Mouse (Mus musculus) neutrophil, adult 5-6 weeks (primary cell): ENCODE results near the gene Nudt10. TPM values are rescaled to one million over a fixed set of nuclear protein-coding genes. Genes with fewer than 3 reads are reported as not detected.
"Not testable (repeated sequence)": the region's sequence is repeated elsewhere in the genome, so short reads cannot be mapped to it uniquely, and the experiment has no call there.

ENCODE experiments used
- ATAC-seq: fragments of 151-379, 151-347 bp; 2 replicates; pipeline ENCODE4 v1.8.0; 2017; ENCODE audit warnings: mild to moderate bottlenecking, moderate TSS enrichment; ENCODE audit not compliant: insufficient number of reproducible peaks, poor library complexity, low FRiP score, severe bottlenecking; ENCODE audit errors: extremely low read depth
- total RNA-seq: library from RNA; stranded (forward); fragments of 200-1000 nt; gene quantifications from 2 replicates; pipeline ENCODE4 v1.2.3, GENCODE M21; 2017

Nudt10 gene
- not detected in 2 replicates for total RNA-seq

DNA sequence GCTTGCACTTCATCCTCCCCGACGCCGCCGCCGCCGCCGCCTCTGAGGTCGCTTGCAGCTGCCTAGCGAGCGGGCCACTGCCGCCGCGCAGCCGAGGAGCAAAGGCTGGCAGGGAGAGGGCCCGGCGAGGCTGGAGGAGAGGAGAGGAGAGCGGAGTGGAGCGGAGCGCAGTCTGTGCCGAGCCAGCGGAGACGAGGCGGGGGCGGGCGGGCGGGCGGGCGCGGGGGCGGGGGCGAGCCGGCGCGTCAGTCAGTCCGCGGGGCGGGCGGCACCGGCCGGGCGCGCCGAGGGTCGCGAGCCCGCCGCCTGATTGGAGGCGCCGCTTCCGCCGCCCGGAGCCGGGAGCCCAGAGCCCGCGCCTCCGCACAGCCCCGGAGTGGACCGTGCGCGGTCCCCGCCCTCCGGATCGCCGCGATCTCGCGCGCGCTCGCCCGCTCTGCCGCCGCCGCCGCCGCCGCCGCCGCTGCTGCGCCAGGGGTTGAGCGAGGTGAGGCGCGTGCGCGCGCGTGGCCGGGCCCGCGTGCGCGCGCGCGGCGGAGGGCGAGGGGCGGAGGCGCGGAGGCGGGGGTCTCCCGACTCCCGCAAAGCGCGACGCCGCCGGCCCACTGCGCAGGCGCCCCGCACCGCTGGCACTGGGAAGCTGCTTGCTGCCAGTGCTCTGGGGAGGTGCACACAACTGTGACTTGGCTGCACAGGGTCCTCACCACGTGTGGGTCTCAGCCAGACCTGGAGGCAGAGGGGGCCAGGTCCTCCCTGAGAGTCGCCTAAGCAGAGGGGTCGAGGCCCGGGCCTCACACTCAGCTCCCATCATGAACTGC, at the start of gene Nudt10:
TSS of gene Nudt10 (minus strand) at position 193 of the 818 bp plus-strand sequence.
- not testable (repeated sequence) for ATAC-seq

DNA sequence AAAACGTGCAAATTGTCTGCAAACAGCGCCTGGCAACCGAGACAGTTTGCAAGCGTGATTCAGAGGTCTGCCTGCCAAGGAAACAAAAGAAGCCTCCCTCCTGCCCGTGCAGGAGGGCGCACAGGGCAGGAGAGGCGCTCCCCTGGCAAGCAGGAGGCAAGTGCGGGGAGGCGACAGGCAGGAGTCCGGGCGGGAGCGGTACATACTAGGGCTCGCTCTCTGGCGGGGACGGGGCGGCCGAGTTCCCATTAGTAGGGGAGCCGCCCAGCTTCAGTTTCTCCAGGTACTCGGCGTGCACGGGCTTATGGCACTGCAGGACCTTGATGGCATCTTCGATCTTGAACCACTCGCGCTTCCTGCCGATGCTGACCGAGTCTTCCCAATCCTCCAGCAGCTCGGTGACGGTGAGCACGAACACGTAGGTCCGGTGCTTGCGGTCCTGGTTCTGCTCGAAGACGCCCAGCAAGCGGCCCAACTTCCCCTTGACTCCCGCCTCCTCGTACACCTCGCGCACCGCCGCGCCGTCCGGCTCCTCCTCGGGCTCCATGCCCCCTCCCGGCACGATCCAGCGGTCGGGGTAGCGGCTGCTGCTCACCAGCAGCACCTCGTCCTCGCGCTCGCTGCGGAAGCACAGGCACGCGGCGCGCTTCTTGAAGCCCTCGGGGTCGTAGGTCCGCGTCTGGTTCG, 536 bp downstream of the Nudt10 start:
- not testable (repeated sequence) for ATAC-seq

DNA sequence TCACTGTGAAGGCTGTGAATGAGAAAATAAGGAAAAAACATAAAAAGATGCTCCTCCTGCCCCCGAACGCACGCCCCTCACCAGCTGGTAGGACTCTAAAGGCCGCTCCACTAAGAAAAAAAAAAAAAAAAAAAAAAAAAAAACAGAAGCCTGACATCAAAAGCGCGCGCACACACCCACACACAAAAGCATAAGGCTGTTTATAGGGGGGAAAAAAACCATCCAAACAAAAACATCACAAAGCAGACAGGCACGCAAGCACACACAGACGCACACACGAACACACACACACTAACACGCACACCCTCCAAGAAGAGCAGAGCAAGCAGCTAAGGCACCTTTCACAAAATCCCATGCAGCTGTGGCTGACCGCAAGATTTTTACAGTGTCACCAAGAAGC, 1.1 kb downstream of the Nudt10 start:
- ATAC-seq = no peak

Other genes starting within 250 kb of the Nudt10 start
- not detected in 2 replicates for gene Nudt11, start 125.6 kb downstream of the Nudt10 start, total RNA-seq
- not detected in 2 replicates for gene AU022751, start 89.6 kb downstream of the Nudt10 start, total RNA-seq
- gene Bmp15, start 147.7 kb upstream of the Nudt10 start, total RNA-seq = not detected in 2 replicates
- 0.12 TPM in 2 replicates for gene Shroom4, start 226.8 kb upstream of the Nudt10 start, total RNA-seq